ENCODE assay signal across 10 mouse cellular contexts in genomic region chr2:157411151-157411693, GRCm38 (mm10). TPM values are rescaled to one million over a fixed set of nuclear protein-coding genes. Genes with fewer than 3 reads are reported as not detected.
DNase-seq lines count a peak whose midpoint lies in the region.
"Had no signal": no experiment of that assay in that cellular context is flagged by ENCODE, and none has a peak within 500 bp of the region (broad histone marks: within the 10 kb centered on the region; RNA-seq: fewer than 3 reads in every experiment).

No protein-coding gene starts in this region.

- DNase-seq in heart, postnatal 4 days: peak; percentile 23
- no peak for DNase-seq in heart, postnatal 14 days
- DNase-seq in 3T3-L1 (ENCODE audit: low read depth, low spot score) (peak; percentile 95), MN1 (ENCODE audit: low spot score) (peak; percentile 58)
- DNase-seq in lung, postnatal 25 days (ENCODE audit: low spot score): peak; percentile 53
- DNase-seq in adrenal gland, postnatal 36 days: no peak
- DNase-seq in spleen, adult 18-20 months: no peak
- DNase-seq: kidney, adult 9 months; liver, postnatal 0 days; right cerebral cortex, postnatal 25 days had no signal

- intact Hi-C loops in heart, postnatal 14 days (cut with DNase I): no loop called here

RNA-seq across cellular contexts. Expression of gene Src, which starts 7.0 kb away (rescaled TPM):
- 10 to 100 TPM; 11.8 to 13.7 TPM for total RNA-seq in heart, postnatal 4 days (2021)
- 1 to 10 TPM; 5.5 to 6.9 TPM for total RNA-seq in heart, postnatal 14 days (2021)
- 10 to 100 TPM; 17.7 to 18.0 TPM for total RNA-seq in adrenal gland, postnatal 36 days (2021)

RNA-seq across cellular contexts. Expression of gene Manbal, which starts 43.8 kb away (rescaled TPM):
- 10 to 100 TPM; 35.8 to 35.9 TPM for total RNA-seq in heart, postnatal 4 days (2021)
- total RNA-seq in heart, postnatal 14 days (2021): 10 to 100 TPM; 20.7 to 23.3 TPM
- 10 to 100 TPM; 31.6 to 34.1 TPM for total RNA-seq in adrenal gland, postnatal 36 days (2021)

Comparison
In these comparisons a context has a peak if more than half of its experiments do, and no peak if none do; other contexts are left out.
1. DNase-seq: peak in heart, postnatal 4 days (single experiment), 3T3-L1 (single experiment), MN1 (single experiment) and lung, postnatal 25 days (single experiment); none in heart, postnatal 14 days (0 of 2), adrenal gland, postnatal 36 days (0 of 2) and spleen, adult 18-20 months (0 of 2).